Mouse (Mus musculus) forebrain, embryonic 13.5 days (tissue): ENCODE measurements around the gene A3galt2. TPM values are rescaled to one million over a fixed set of nuclear protein-coding genes. Genes with fewer than 3 reads are reported as not detected.

Experiments
- ATAC-seq: fragments of 200-750 bp; cut with Nextera tagmentation; 2 replicates; pipeline ENCODE4 v1.8.0; 2017
- H3K27ac ChIP-seq: fragments of 300-500 bp; sonication (generic); 2 replicates; pipeline ENCODE4 v1.5.1; 2015; ENCODE audit warnings: inconsistent platforms, mild to moderate bottlenecking, moderate library complexity
- H3K27me3 ChIP-seq: fragments of 300-500 bp; sonication (generic); 2 replicates; pipeline ENCODE4 v1.6.1; 2015; ENCODE audit warnings: mild to moderate bottlenecking, inconsistent platforms
- H3K36me3 ChIP-seq: fragments of 300-500 bp; sonication (generic); 2 replicates; pipeline ENCODE4 v1.6.1; 2015; ENCODE audit warnings: mild to moderate bottlenecking, inconsistent platforms; ENCODE audit not compliant: poor library complexity, severe bottlenecking
- H3K4me1 ChIP-seq: fragments of 300-500 bp; sonication (generic); 2 replicates; pipeline ENCODE4 v1.6.1; 2015; ENCODE audit warnings: inconsistent platforms
- H3K4me2 ChIP-seq: fragments of 300-500 bp; sonication (generic); 2 replicates; pipeline ENCODE4 v1.6.1; 2015; ENCODE audit warnings: inconsistent platforms, mild to moderate bottlenecking, moderate library complexity
- H3K4me3 ChIP-seq: fragments of 300-500 bp; sonication (generic); 2 replicates; pipeline ENCODE4 v1.5.1; 2015; ENCODE audit warnings: mild to moderate bottlenecking, inconsistent platforms
- H3K9ac ChIP-seq: fragments of 300-500 bp; sonication (generic); 2 replicates; pipeline ENCODE4 v1.6.1; 2015; ENCODE audit warnings: mild to moderate bottlenecking, inconsistent platforms
- H3K9me3 ChIP-seq: fragments of 300-500 bp; sonication (generic); replicated peaks from 2 replicates; pipeline ENCODE4 v1.6.1; 2016; ENCODE audit warnings: inconsistent platforms
- WGBS: fragments of 180-500 bp; shearing (Covaris S2); methylation state at CpG from one replicate; pipeline ENCODE4 v1.1.7; 2015; 5-methylcytosine and 5-hydroxymethylcytosine counted together
- polyA plus RNA-seq: library from polyadenylated mRNA; unstranded; fragments of >200 nt; fragmentation: Nextera tagmentation; extraction: Ambion mirVana; gene quantifications from 2 replicates; pipeline ENCODE4 v1.2.1, GENCODE M21; 2015

The A3galt2 gene
- polyA plus RNA-seq, 1 experiment from 2014 or later = 0.88 TPM

DNA sequence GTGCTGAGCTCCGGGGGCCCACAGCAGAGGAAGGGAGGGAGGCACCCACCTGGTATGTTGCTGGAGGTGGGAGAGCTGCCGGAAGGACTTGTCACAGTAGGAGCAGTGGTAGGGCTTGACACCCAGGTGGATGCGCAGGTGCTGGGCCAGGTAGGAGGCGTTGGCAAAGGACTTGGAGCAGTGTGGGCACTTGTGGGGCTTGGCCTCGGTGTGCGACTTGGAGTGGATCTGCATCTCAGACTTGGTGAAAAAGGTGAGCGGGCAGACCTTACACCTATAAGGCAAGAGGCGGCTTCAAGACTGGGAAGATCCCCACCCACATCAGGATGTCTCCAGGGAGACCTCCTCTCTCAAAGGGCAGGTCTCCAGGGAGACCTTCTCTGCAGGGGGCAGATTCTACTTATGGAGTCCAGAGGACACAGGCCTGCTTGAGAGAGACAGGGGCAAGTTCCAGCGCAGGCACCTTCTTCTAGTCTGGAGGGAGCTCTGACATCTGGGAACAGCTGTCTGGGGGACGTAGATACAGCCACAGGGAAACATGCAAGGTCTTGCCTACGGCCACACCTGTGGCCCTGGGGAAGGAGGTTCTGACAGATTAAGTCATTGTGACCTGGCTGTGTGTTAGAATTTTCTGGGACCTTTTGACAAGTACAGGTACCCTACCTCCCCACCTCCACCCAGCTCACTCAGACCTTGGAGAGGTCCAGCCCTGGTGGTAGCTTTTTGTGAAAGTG is 30.9 kb downstream of the A3galt2 start:
- no peak for ATAC-seq
- H3K4me1 ChIP-seq = peaks cover 7% of the 10 kb centered on the region; the same call in 1 of the 2 replicates
- H3K4me2 ChIP-seq = no peak overlapping the region
- peaks cover 84% of the 10 kb centered on the region for H3K36me3 ChIP-seq
- WGBS = 94% methylated on average over 11 of the region's 11 CpGs
- H3K27ac ChIP-seq = no peak overlapping the region
- no peaks in the 10 kb centered on the region for H3K27me3 ChIP-seq
- H3K4me3 ChIP-seq = no peak overlapping the region
- no peak overlapping the region for H3K9ac ChIP-seq
- no peaks in the 10 kb centered on the region for H3K9me3 ChIP-seq

DNA sequence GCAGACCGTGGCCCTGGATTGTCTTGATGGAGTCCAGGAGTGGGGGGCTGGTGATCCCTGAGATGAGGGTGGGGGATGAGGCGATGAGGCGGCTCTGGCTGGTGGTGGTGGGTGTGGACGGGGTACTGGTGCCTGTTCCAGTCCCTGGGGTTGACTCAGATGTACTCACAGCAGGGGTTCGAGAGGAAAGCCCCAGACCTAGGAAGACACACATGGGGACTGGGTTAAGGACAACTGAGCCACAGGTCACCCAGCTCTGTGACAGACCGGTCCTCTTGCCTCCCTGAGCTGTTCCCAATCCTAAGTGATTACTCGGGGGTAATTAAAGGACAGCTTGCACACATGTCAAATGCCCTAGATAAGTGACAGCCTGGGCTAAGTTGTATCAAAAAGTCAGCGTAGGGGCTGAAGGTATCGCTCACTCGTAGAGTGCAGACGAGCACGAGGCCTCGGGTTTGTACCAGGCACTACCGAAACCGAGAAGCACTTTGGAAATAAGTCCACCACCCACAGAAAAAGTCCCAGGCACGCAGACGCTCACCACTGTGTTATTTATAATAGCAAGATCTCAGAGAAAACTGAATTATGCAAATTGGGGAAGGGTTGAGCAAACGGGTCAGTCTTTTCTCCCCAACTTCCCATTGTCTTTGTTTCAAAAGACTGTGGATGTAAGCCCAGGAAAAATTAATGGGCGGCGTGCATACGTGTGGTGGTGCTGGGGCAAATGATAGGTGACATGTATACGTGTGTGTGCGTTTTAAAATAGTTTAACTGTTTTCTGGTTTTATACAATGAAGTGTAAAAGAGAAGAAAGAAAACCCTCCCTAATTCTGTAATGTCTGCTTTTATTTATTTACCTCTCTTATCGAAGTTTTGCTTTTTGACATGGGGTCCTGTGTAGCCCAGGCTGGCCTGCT is 32.1 kb downstream of the A3galt2 start:
- peaks cover 78% of the 10 kb centered on the region for H3K36me3 ChIP-seq
- H3K27me3 ChIP-seq = no peaks in the 10 kb centered on the region
- H3K4me3 ChIP-seq = no peak overlapping the region
- 73% methylated on average over 24 of the region's 24 CpGs for WGBS
- H3K4me1 ChIP-seq = peaks cover 14% of the 10 kb centered on the region; the same call in 1 of the 2 replicates
- H3K27ac ChIP-seq = no peak overlapping the region
- H3K9me3 ChIP-seq = no peaks in the 10 kb centered on the region
- H3K4me2 ChIP-seq = no peak overlapping the region
- no peak overlapping the region for H3K9ac ChIP-seq
- ATAC-seq = no peak

DNA sequence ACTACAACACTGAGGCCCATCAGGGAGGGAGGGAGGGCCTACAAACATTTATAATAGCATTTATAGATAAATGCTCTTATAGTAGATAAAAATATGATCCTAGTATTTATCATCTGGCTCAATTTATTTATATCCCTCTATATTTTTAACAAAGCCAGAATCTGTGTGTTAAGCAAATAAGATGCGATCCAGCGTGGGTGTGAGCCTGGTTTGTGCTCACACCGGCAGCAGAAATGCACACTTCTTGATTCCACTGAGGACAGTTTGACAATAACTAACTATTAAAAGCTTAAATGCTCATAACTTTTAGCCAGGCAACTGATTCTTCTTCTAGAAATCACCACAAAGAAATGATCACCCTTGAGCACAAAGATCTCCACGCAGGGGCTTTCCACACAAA is 32.9 kb downstream of the A3galt2 start:
- no peak for ATAC-seq
- Histone ChIP-seq H3K4me3 (no peak overlapping the region), H3K4me2 (no peak overlapping the region), H3K9ac (no peak overlapping the region), H3K9me3 (no peaks in the 10 kb centered on the region), H3K36me3 (peaks cover 71% of the 10 kb centered on the region), H3K4me1 (peaks cover 14% of the 10 kb centered on the region; the same call in 1 of the 2 replicates), H3K27ac (no peak overlapping the region; the same call in 1 of the 2 replicates), H3K27me3 (no peaks in the 10 kb centered on the region)
- WGBS = 94% methylated on average over 4 of the region's 4 CpGs

DNA sequence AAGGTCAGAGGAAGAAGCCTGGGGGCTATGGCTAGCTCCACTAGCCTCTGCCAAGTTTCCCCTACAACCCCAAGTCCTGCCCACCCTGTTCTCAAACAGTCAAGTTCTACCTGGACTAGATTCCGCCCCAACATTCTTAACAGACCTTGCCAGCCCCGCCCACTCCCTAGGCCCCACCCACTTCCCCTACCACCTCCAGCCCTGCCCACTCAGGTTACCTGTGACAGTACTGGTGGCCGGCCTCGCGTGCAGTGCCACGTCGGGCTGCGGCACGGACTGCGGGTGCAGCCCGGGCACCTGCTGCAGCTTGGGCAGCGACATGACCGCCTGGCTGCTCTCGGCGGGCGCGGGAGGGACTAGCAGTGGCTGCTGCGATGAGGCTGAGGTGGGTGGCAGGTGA is 34.5 kb downstream of the A3galt2 start:
- H3K36me3 ChIP-seq = peaks cover 73% of the 10 kb centered on the region
- H3K27ac ChIP-seq = no peak overlapping the region
- peaks cover 14% of the 10 kb centered on the region; the same call in 1 of the 2 replicates for H3K4me1 ChIP-seq
- 43% methylated on average over 18 of the region's 18 CpGs for WGBS
- no peak overlapping the region for H3K4me3 ChIP-seq
- no peaks in the 10 kb centered on the region for H3K27me3 ChIP-seq
- no peak overlapping the region for H3K9ac ChIP-seq
- no peaks in the 10 kb centered on the region for H3K9me3 ChIP-seq
- ATAC-seq = no peak
- H3K4me2 ChIP-seq = no peak overlapping the region

DNA sequence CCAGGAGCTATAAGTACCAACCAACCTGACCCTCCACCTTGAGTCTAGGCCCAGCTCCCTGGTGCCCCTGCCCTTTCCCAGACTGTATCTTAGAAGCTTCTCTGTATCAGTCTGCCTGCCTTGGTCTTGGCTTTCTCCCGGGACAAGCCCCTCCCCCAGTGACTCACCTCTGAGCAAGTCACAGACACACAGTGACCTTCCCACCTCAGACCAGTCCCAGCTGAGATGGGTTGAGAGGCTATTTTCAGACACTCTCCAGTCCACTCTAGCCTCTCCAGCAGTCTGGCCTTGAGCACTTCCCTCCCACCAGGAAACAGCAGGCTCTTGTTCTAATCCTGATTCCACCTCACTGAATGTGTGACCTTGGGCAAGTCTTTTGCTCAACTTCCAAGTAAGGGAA is 38.5 kb downstream of the A3galt2 start:
- Histone ChIP-seq H3K9me3 (no peaks in the 10 kb centered on the region), H3K36me3 (peaks cover 34% of the 10 kb centered on the region)
- ATAC-seq = no peak

DNA sequence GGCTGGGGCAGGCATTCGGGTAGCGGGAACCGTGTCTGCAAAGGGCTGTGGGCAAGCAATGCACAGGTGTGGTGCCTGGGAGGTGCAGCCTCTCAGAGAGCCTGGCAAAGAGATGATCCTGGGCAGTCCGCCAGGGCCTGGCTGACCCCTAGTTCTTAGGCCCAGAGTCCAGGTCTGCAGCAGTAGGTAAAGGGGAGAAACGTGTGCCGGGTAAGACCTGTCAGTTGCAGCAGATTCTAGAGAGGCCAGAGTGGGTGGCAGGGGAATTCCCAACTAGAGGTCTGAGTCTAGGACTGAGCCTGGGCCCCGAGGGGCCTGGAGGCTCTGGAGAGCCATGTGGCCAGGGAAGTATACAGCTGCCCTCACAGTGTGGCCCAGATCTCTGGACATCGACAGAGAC is 39.0 kb downstream of the A3galt2 start:
- H3K27me3 ChIP-seq = no peaks in the 10 kb centered on the region
- no peak for ATAC-seq
- peaks cover 34% of the 10 kb centered on the region for H3K36me3 ChIP-seq
- H3K4me3 ChIP-seq = no peak overlapping the region
- H3K9me3 ChIP-seq = no peaks in the 10 kb centered on the region
- H3K9ac ChIP-seq = no peak overlapping the region
- H3K4me1 ChIP-seq = peaks cover 53% of the 10 kb centered on the region
- H3K27ac ChIP-seq = no peak overlapping the region
- no peak overlapping the region for H3K4me2 ChIP-seq
- 87% methylated on average over 8 of the region's 8 CpGs for WGBS

More for the DNA sequence above, 38.5 kb downstream of the A3galt2 start:
- WGBS = 57% methylated on average over 1 of the region's 1 CpGs
- Histone ChIP-seq H3K4me1 (peaks cover 49% of the 10 kb centered on the region), H3K4me3 (no peak overlapping the region), H3K27me3 (no peaks in the 10 kb centered on the region), H3K27ac (no peak overlapping the region), H3K4me2 (no peak overlapping the region), H3K9ac (no peak overlapping the region)

DNA sequence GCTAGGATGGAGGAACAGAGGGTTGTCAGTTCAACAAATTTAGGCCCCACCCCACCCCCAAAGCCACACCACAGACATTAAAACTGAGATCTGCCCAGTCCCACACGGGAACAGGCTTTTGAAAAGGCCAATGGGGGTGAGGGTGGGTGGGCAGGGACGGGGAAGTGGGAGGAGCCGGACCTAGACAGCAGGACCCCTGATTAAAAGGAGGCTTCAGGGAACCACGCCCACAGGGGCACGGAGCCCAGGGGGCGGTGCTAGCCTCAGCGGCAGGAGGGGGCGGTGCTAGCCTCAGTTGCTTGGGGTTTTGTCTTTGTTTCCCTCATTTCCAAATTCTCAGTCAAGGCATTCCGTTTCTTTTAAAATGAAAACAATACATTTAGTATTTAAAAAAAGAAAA is 40.4 kb downstream of the A3galt2 start:
- Histone ChIP-seq H3K4me3 (no peak overlapping the region), H3K4me2 (peak overlapping the region; percentile 36), H3K9me3 (no peaks in the 10 kb centered on the region), H3K4me1 (peaks cover 62% of the 10 kb centered on the region), H3K36me3 (peaks cover 28% of the 10 kb centered on the region), H3K27me3 (no peaks in the 10 kb centered on the region), H3K9ac (no peak overlapping the region), H3K27ac (peak overlapping the region; percentile 60; the same call in 1 of the 2 replicates)
- 4% methylated on average over 9 of the region's 9 CpGs for WGBS
- peak; percentile 64 for ATAC-seq

DNA sequence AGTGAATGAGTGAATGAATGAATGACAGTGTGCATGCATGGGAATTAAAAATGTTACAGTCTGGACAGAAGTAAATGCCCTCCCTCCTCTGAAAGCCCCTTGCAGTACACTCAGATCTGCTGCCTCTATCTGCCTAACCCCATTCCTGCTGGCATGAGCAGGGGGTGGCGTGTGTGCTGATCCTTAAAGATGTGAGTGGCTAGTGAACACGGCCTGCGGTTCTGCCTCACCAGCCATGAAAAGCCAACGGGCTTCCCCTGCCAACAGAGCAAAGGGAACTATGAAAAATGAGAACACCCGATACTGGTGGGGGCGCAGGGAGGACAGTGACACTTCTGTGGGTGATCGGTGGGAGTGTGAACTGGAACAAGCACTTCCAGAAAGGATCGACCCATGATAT is 41.6 kb downstream of the A3galt2 start:
- H3K9ac ChIP-seq = no peak overlapping the region
- H3K4me3 ChIP-seq = no peak overlapping the region
- no peaks in the 10 kb centered on the region for H3K9me3 ChIP-seq
- 80% methylated on average over 8 of the region's 8 CpGs for WGBS
- no peak overlapping the region for H3K4me2 ChIP-seq
- no peak for ATAC-seq
- peaks cover 59% of the 10 kb centered on the region for H3K4me1 ChIP-seq
- no peak overlapping the region; the same call in 1 of the 2 replicates for H3K27ac ChIP-seq
- no peaks in the 10 kb centered on the region for H3K27me3 ChIP-seq
- H3K36me3 ChIP-seq = peaks cover 28% of the 10 kb centered on the region

DNA sequence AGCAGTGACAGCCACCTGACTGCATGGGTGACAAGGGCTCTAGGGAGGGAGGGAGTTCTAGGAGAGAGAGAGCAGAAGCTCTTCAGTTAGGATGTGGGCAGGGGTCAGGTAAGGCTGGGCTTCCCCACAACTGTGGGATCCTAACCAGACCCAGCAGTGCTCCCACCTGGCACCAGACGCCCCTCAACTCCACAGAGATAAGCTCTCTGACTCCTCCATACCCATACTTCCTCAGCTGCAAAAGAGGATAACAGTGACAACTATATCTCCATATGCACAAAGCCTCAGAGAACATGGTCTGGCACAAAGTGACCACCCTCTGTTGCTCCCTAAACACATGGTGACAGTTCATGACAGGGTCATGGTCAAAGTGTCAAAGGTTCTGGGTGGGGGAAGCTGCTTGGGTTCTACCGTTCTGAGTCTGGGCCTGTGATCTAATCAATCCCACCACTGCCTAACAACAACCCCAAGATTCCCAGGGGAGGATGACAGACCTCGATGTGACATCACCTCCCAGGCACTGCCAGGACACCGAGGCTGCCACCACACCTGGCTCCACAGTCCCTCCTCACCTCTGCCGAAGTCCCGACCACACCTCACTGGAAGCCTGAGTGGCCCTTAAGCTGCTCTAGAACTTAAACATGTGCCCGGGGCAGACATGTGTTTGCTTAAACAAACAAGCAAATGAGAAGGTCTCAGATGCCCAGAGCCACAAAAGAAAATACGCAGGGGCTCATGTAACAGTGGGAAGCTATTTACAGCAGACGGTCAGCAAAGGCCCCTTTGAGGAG is 46.7 kb downstream of the A3galt2 start:
- Histone ChIP-seq H3K4me1 (peaks cover 76% of the 10 kb centered on the region), H3K36me3 (peaks cover 6% of the 10 kb centered on the region; the same call in 1 of the 2 replicates), H3K9ac (no peak overlapping the region), H3K4me3 (no peak overlapping the region), H3K9me3 (no peaks in the 10 kb centered on the region), H3K27me3 (no peaks in the 10 kb centered on the region), H3K27ac (no peak overlapping the region), H3K4me2 (no peak overlapping the region)
- ATAC-seq = no peak
- WGBS = 75% methylated on average over 9 of the region's 9 CpGs

DNA sequence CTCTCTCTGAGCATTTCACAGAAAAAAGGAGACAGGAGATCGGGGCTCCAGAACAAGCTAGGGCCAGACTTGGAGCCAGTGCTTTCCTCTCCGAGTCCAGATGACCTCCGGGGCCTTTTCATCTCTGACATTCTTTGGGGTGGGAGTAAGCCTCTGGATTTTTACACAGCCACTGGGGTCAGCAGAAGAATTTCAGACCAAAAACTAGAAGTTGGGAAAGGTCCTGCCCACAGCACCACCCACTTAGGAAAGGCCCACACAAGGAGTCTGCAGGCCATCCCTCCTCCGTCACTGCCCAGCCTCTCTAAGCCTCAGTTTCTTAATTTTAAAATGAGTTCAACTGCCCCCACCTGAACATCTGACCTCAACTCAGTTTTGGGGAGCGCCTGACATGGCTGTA is 48.4 kb downstream of the A3galt2 start:
- peaks cover 6% of the 10 kb centered on the region; the same call in 1 of the 2 replicates for H3K36me3 ChIP-seq
- peak overlapping the region; percentile 98 for H3K9ac ChIP-seq
- H3K4me1 ChIP-seq = peaks cover 64% of the 10 kb centered on the region
- peak overlapping the region; percentile 99 for H3K4me2 ChIP-seq
- no peak for ATAC-seq
- no peaks in the 10 kb centered on the region for H3K27me3 ChIP-seq
- no peaks in the 10 kb centered on the region for H3K9me3 ChIP-seq
- peak overlapping the region; percentile 88 for H3K4me3 ChIP-seq
- H3K27ac ChIP-seq = peak overlapping the region; percentile 44; the same call in 1 of the 2 replicates
- WGBS = 63% methylated on average over 5 of the region's 5 CpGs

DNA sequence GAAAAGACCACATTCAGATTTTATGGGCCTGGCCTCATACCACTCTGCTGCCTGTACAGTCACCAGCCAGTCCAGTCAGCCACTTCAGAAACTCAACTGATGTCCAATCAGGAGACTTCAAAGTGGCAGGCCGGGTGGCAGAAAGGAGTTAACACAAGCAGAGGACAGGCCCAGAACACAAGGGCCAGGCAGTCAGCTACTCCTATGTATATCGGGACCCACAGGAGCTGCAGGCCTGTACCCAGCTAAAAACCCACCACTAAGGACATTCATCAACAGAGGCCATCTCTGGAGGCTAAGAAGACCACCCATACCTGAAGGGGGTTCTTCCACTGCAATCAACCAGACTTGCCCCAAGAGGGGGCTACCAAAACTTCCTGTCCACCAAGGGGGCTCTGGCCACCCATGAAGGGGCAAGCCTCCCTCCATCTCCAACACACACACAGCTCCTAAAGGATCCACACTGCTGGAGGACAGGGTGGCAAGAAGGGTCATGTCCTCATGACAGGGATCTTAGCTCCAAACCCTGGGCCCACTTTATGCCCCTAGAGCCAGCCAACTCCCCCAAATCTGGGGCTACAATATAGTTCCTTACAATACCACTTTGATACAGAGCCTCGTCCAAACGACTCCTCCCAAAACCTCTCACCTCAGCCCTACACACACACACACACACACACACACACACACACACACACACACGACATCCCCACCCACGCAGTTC is 49.4 kb downstream of the A3galt2 start:
- no peaks in the 10 kb centered on the region for H3K9me3 ChIP-seq
- H3K27me3 ChIP-seq = no peaks in the 10 kb centered on the region
- WGBS = 3% methylated on average over 6 of the region's 6 CpGs
- peak overlapping the region; percentile 99 for H3K4me2 ChIP-seq
- H3K4me1 ChIP-seq = peaks cover 54% of the 10 kb centered on the region
- peak overlapping the region; percentile 88 for H3K4me3 ChIP-seq
- ATAC-seq = no peak
- peak overlapping the region; percentile 98 for H3K9ac ChIP-seq
- H3K27ac ChIP-seq = peak overlapping the region; percentile 98
- H3K36me3 ChIP-seq = peaks cover 6% of the 10 kb centered on the region; the same call in 1 of the 2 replicates
